Mouse (Mus musculus): ENCODE data around the gene Apoa4.

Gene Apoa4

GRCm38 (mm10) chr9:46227064-46227614 is 13.4 kb upstream of the Apoa4 start:
- no peak for DNase-seq (ENCODE audit: low read depth, low spot score)

- no peak for DNase-seq (ENCODE audit: low read depth, low spot score)
Measured at GRCm38 (mm10) chr9:46228491-46228890, 12.0 kb upstream of the Apoa4 start, which contains the start of gene Apoa1. Gene Apoa1 (plus strand): TSS chr9:46228580.

GRCm38 (mm10) chr9:46229573-46230449 is 10.7 kb upstream of the Apoa4 start:
- peak; percentile 92 for DNase-seq (ENCODE audit: low read depth, low spot score)

GRCm38 (mm10) chr9:46230450-46230975 is 10.0 kb upstream of the Apoa4 start:
- no peak for DNase-seq (ENCODE audit: low read depth, low spot score)

GRCm38 (mm10) chr9:46235196-46235595 is 5.3 kb upstream of the Apoa4 start:
- DNase-seq (ENCODE audit: low read depth, low spot score) = no peak

GRCm38 (mm10) chr9:46235596-46235648 is 5.1 kb upstream of the Apoa4 start, which contains the start of gene Apoc3:
Gene Apoc3 (minus strand): TSS chr9:46235636.
- no peak for DNase-seq (ENCODE audit: low read depth, low spot score)

GRCm38 (mm10) chr9:46235649-46236048 is 4.8 kb upstream of the Apoa4 start:
- no peak for DNase-seq (ENCODE audit: low read depth, low spot score)

GRCm38 (mm10) chr9:46238850-46239249 is 1.6 kb upstream of the Apoa4 start:
- no peak for DNase-seq (ENCODE audit: low read depth, low spot score)

- no peak for DNase-seq (ENCODE audit: low read depth, low spot score)
Measured at GRCm38 (mm10) chr9:46241818-46242217, 1.3 kb downstream of the Apoa4 start.

GRCm38 (mm10) chr9:46243122-46243521 is 2.6 kb downstream of the Apoa4 start:
- DNase-seq (ENCODE audit: low read depth, low spot score) = no peak

- no peak for DNase-seq (ENCODE audit: low read depth, low spot score)
Measured at GRCm38 (mm10) chr9:46243584-46243983, 3.1 kb downstream of the Apoa4 start.

- DNase-seq (ENCODE audit: low read depth, low spot score) = peak; percentile 75
Measured at GRCm38 (mm10) chr9:46246752-46247324, 6.3 kb downstream of the Apoa4 start.

GRCm38 (mm10) chr9:46256177-46256576 is 15.7 kb downstream of the Apoa4 start:
- DNase-seq (ENCODE audit: low read depth, low spot score) = no peak

GRCm38 (mm10) chr9:46256658-46257385 is 16.3 kb downstream of the Apoa4 start:
- no peak for DNase-seq (ENCODE audit: low read depth, low spot score)

- no peak for DNase-seq (ENCODE audit: low read depth, low spot score)
Measured at GRCm38 (mm10) chr9:46257546-46257945, 17.1 kb downstream of the Apoa4 start.

- no peak for DNase-seq (ENCODE audit: low read depth, low spot score)
Measured at GRCm38 (mm10) chr9:46259111-46259510, 18.6 kb downstream of the Apoa4 start.

- DNase-seq (ENCODE audit: low read depth, low spot score) = no peak
Measured at GRCm38 (mm10) chr9:46261131-46261530, 20.6 kb downstream of the Apoa4 start.

GRCm38 (mm10) chr9:46268343-46268873 is 27.9 kb downstream of the Apoa4 start, which contains the start of gene Apoa5:
Gene Apoa5 (plus strand): TSS chr9:46268633.
- DNase-seq (ENCODE audit: low read depth, low spot score) = no peak

GRCm38 (mm10) chr9:46269125-46269524 is 28.6 kb downstream of the Apoa4 start:
- DNase-seq (ENCODE audit: low read depth, low spot score) = no peak

GRCm38 (mm10) chr9:46270782-46271181 is 30.3 kb downstream of the Apoa4 start:
- DNase-seq (ENCODE audit: low read depth, low spot score) = no peak

- no peak for DNase-seq (ENCODE audit: low read depth, low spot score)
Measured at GRCm38 (mm10) chr9:46272070-46272469, 31.6 kb downstream of the Apoa4 start.
